Mouse (Mus musculus): ENCODE measurements at regions not wholly inside any gene's neighbourhood (a gene's known extent, or its start where the extent isn't known, plus 50 kb on each side); places are given as distances from the start of the nearest gene placed in this dataset.

DNA sequence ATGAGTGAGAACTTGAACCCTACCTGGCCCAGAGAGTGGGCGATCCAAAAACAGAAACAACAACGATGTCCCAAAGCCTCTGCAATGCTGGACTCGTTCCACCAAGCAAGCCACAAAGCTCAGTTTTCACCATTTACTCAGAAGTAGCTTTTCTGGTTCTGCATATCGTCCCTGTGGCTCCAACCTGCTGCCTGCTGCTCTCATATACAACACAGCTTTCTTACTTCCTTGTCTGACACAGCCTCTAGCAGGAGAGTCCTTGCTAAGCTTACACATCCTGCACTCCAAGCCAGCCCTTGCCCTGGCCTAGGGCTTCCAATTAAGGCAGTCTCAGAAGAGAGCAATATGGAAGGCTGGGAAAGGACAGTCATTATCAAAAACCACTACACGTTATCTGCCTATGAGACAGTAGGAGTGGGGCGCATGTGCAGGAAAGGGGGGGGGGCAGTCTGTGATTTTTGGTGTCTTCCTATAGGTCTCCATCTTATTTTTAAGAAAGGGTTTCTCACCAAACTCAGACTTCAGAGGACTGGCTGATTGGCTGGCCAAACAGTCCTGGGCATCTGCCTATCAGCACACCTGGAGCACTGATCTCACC is 331.3 kb downstream of the Sox9 start:
- no peak for TF ChIP-seq CTCF (IDR thresholded peaks at IDR 0.05; ENCODE audit: borderline replicate concordance, extremely low read depth, insufficient read depth, insufficient read length)
- TF ChIP-seq POLR2A (IDR thresholded peaks at IDR 0.05; ENCODE audit: borderline replicate concordance, extremely low read depth, insufficient read depth, insufficient read length, poor library complexity, severe bottlenecking), result no peak

All from brain, embryonic 14.5 days (tissue).